Mouse (Mus musculus): Measurements from ENCODE around the gene Tmem262. TPM values are rescaled to one million over a fixed set of nuclear protein-coding genes. Genes with fewer than 3 reads are reported as not detected.

The Tmem262 gene
- polyA plus RNA-seq, 1 experiment from 2014 or later: not detected

DNA sequence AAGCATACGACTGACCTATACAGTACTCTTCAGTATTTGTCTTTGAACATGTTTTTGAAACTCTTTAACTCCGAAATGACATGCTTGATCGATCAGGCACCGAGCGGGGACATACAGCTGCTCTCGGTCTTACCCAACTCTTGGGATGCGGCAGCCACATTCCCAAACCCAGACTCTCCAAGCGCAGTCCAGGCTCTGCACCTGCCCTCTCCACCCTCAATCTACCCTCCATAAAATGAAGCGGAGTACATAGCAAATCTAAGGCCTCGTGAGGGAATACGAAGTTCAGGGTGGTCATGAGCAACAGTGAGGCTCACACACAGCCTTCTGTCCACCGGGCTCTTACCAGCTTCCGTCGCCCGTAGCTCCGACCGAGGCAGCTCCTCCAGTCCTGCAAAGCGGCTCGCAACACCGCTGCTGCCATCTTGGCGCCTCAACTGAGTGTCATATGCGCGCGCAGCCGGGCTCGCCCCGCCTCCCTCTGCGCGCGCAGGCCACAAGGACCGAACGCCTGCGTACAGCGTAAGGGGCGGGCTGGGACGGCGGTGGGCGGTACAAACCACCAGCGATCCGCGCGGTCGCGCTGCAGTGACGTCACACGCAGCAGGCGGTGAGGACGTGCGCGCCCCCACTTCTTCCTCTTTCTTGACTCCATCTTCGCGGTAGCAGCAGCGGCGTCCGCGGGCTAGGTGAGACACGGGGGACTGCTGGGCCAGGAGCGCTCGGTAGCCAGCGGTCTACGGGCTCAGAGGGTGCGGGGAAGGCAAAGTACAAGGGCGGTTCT is 22.3 kb upstream of the Tmem262 start, which contains the start of the genes Mrpl49 and Fau:
Gene Mrpl49 (minus strand): TSS at position 473 of the 784 bp plus-strand sequence.
Gene Fau (plus strand): TSS at position 532 of the 784 bp plus-strand sequence.
- WGBS: under 1% methylated on average over 53 of the region's 63 CpGs
- Histone ChIP-seq H3K4me3 (ENCODE audit: low read depth, low read length) (peak within 1 kb of the TSS; percentile 49), H3K4me2 (ENCODE audit: low read depth, low read length) (peak within 1 kb of the TSS; percentile 68), H3K9me3 (ENCODE audit: control insufficient read depth, low read length) (no peaks in the 10 kb centered on the region), H3K4me1 (ENCODE audit: control insufficient read depth, insufficient read depth, low read length) (peaks cover 17% of the 10 kb centered on the region), H3K27me3 (replicated peaks; ENCODE audit: control insufficient read depth, insufficient read depth, low read length) (no peaks in the 10 kb centered on the region), H3K36me3 (ENCODE audit: control insufficient read depth, insufficient read depth, low read length) (peaks cover 49% of the 10 kb centered on the region), H3K27ac (replicated peaks; ENCODE audit: low read depth, low read length) (peak within 1 kb of the TSS; percentile 81), H3K9ac (ENCODE audit: low read depth, low read length) (peak within 1 kb of the TSS; percentile 94)
- ATAC-seq (ENCODE audit: low read depth) (peak; percentile 83), DNase-seq (ENCODE audit: low spot score) (peak; percentile 98)

DNA sequence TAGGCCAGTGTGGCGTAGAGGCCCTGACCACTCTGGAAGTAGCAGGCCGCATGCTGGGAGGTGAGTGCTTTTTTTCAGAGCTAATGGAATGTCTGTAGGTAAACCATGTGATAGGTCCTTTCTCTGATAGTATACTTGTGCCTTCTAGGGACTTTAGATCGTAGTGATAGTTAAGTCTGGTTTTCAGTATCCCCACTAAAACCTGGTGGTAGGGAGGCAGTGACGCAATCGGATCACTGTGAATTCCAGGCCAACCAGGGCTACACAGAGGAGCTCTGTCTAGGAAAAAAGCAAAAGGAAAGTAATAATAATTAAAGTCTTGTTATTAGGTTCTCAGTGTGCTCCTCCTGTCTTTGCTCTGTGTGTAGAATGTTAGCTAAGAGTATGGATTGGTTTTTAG is 21.3 kb upstream of the Tmem262 start:
- Histone ChIP-seq H3K9ac (ENCODE audit: low read depth, low read length) (peak overlapping the region; percentile 94), H3K9me3 (ENCODE audit: control insufficient read depth, low read length) (no peaks in the 10 kb centered on the region), H3K27ac (replicated peaks; ENCODE audit: low read depth, low read length) (peak overlapping the region; percentile 81), H3K4me3 (ENCODE audit: low read depth, low read length) (peak overlapping the region; percentile 49), H3K4me1 (ENCODE audit: control insufficient read depth, insufficient read depth, low read length) (peaks cover 20% of the 10 kb centered on the region), H3K27me3 (replicated peaks; ENCODE audit: control insufficient read depth, insufficient read depth, low read length) (no peaks in the 10 kb centered on the region), H3K36me3 (ENCODE audit: control insufficient read depth, insufficient read depth, low read length) (peaks cover 39% of the 10 kb centered on the region), H3K4me2 (ENCODE audit: low read depth, low read length) (peak overlapping the region; percentile 68)
- 34% methylated on average over 5 of the region's 5 CpGs for WGBS
- ATAC-seq (ENCODE audit: low read depth) (no peak), DNase-seq (ENCODE audit: low spot score) (no peak)

DNA sequence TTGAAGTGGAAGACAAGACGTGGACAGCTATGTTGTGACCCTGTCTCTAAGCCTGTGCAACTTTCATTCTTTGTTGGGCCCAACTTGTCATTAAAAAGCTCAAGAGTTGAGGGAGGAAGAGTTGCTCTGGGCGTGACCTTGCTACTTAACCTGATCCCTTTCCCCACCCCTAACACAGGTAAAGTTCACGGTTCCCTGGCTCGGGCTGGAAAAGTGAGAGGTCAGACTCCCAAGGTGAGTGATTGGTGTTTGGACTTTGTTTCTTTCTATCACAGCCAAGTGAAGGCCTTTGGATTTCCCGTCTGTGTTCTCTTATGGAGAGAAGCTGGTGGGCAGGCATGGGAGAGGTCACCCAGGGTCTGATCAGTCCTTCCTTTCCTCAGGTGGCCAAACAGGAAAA is 20.9 kb upstream of the Tmem262 start:
- H3K27me3 ChIP-seq (replicated peaks; ENCODE audit: control insufficient read depth, insufficient read depth, low read length): no peaks in the 10 kb centered on the region
- ATAC-seq (ENCODE audit: low read depth) (no peak), DNase-seq (ENCODE audit: low spot score) (no peak)
- H3K4me3 ChIP-seq (ENCODE audit: low read depth, low read length): peak overlapping the region; percentile 49
- H3K36me3 ChIP-seq (ENCODE audit: control insufficient read depth, insufficient read depth, low read length): peaks cover 34% of the 10 kb centered on the region
- peak overlapping the region; percentile 81; the same call in 1 of the 2 replicates for H3K27ac ChIP-seq (replicated peaks; ENCODE audit: low read depth, low read length)
- 87% methylated on average over 5 of the region's 5 CpGs for WGBS
- H3K4me2 ChIP-seq (ENCODE audit: low read depth, low read length): peak overlapping the region; percentile 68
- H3K9me3 ChIP-seq (ENCODE audit: control insufficient read depth, low read length): no peaks in the 10 kb centered on the region
- H3K9ac ChIP-seq (ENCODE audit: low read depth, low read length): peak overlapping the region; percentile 94
- peaks cover 20% of the 10 kb centered on the region for H3K4me1 ChIP-seq (ENCODE audit: control insufficient read depth, insufficient read depth, low read length)

DNA sequence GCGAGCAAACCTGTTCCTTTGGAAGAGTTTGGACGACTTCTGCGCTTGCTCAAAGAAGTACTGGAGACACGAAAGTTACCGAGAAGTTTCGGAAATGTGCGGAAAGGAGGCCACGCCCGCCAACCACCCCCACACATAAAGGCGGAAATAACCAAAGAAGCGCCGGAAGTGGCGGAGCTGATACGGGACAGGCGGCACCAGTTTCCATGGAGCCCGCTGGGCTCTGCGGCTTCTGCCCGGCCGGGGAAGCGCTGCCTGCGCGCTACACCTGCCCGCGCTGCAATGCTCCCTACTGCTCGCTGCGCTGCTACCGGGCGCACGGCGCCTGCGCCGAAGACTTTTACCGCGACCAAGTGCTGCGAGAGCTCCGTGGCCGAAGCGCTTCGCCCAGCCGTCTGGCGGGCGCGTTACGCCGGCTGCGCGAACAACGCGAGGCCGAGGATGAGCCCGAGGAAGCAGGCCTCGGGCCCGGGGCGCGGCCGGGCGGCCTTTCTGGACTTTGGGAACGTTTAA is 18.8 kb upstream of the Tmem262 start, which contains the start of gene Znhit2:
Gene Znhit2 (plus strand): TSS at position 172 of the 513 bp plus-strand sequence.
- peak; percentile 86 for ATAC-seq (ENCODE audit: low read depth)
- peak within 1 kb of the TSS; percentile 94 for H3K27ac ChIP-seq (replicated peaks; ENCODE audit: low read depth, low read length)
- peak within 1 kb of the TSS; percentile 90 for H3K4me3 ChIP-seq (ENCODE audit: low read depth, low read length)
- no peaks in the 10 kb centered on the region for H3K9me3 ChIP-seq (ENCODE audit: control insufficient read depth, low read length)
- H3K36me3 ChIP-seq (ENCODE audit: control insufficient read depth, insufficient read depth, low read length): peaks cover 14% of the 10 kb centered on the region
- peak; percentile 98 for DNase-seq (ENCODE audit: low spot score)
- no peaks in the 10 kb centered on the region for H3K27me3 ChIP-seq (replicated peaks; ENCODE audit: control insufficient read depth, insufficient read depth, low read length)
- under 1% methylated on average over 19 of the region's 58 CpGs for WGBS
- H3K9ac ChIP-seq (ENCODE audit: low read depth, low read length): peak within 1 kb of the TSS; percentile 94
- H3K4me2 ChIP-seq (ENCODE audit: low read depth, low read length): peak within 1 kb of the TSS; percentile 100
- H3K4me1 ChIP-seq (ENCODE audit: control insufficient read depth, insufficient read depth, low read length): peaks cover 20% of the 10 kb centered on the region

DNA sequence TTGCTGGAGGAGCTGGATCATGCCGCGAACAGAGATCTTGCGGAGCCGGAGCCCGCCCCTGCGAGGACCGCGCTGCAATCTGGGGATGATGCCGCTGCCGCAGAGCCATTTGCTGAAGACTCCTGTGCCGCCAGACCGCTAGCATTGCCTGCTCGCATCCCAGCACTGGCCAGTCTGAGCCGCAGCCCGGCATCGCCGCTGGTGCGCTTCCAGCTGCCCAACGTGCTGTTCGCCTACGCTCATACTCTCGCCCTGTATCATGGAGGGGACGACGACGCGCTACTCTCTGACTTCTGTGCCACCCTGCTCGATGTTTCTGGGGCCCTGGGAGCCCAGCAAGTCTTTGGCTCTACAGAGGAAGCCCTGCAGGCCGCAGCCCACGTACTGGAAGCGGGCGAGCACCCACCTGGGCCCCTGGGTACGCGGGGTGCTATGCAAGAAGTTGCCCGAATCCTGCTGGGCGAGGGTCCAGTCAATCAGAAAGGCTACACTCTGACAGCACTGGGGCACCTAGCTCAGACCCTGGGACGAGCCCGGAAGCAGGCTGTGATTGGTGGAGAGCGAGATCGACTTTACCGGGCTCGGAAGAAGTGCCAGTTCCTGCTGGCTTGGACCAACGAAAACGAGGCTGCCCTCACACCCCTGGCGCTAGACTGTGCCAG is 18.1 kb upstream of the Tmem262 start:
- no peak for ATAC-seq (ENCODE audit: low read depth)
- Histone ChIP-seq H3K27ac (replicated peaks; ENCODE audit: low read depth, low read length) (peak overlapping the region; percentile 94), H3K4me1 (ENCODE audit: control insufficient read depth, insufficient read depth, low read length) (peaks cover 23% of the 10 kb centered on the region), H3K36me3 (ENCODE audit: control insufficient read depth, insufficient read depth, low read length) (peaks cover 14% of the 10 kb centered on the region), H3K27me3 (replicated peaks; ENCODE audit: control insufficient read depth, insufficient read depth, low read length) (no peaks in the 10 kb centered on the region), H3K4me3 (ENCODE audit: low read depth, low read length) (peak overlapping the region; percentile 90), H3K4me2 (ENCODE audit: low read depth, low read length) (peak overlapping the region; percentile 100), H3K9ac (ENCODE audit: low read depth, low read length) (peak overlapping the region; percentile 94), H3K9me3 (ENCODE audit: control insufficient read depth, low read length) (no peaks in the 10 kb centered on the region)
- 7% methylated on average over 27 of the region's 44 CpGs for WGBS
- DNase-seq (ENCODE audit: low spot score): peak; percentile 42

DNA sequence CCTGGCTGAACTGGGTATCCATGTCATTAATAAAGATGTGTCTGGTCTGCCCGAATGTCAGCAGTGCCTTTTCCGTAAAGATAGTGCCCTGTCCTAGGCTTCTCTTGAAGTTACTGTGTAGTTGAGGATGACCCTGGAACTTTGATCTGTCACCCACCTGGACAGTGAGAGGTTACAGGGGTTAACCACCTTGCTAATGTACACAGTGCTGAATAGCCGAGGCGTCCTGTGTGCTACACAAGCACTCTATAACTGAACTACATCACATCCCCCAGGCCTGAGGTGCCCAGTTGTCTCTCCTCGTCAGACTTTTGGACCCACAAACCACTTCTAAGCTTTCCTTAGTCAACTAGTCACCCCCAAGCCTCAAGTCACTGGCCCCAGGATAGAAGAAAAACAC is 17.4 kb upstream of the Tmem262 start:
- peak overlapping the region; percentile 90 for H3K4me3 ChIP-seq (ENCODE audit: low read depth, low read length)
- H3K27me3 ChIP-seq (replicated peaks; ENCODE audit: control insufficient read depth, insufficient read depth, low read length): no peaks in the 10 kb centered on the region
- H3K9ac ChIP-seq (ENCODE audit: low read depth, low read length): peak overlapping the region; percentile 94
- peak overlapping the region; percentile 100 for H3K4me2 ChIP-seq (ENCODE audit: low read depth, low read length)
- WGBS: 52% methylated on average over 5 of the region's 5 CpGs
- DNase-seq (ENCODE audit: low spot score) (no peak), ATAC-seq (ENCODE audit: low read depth) (no peak)
- H3K27ac ChIP-seq (replicated peaks; ENCODE audit: low read depth, low read length): no peak overlapping the region
- peaks cover 14% of the 10 kb centered on the region for H3K36me3 ChIP-seq (ENCODE audit: control insufficient read depth, insufficient read depth, low read length)
- H3K4me1 ChIP-seq (ENCODE audit: control insufficient read depth, insufficient read depth, low read length): peaks cover 28% of the 10 kb centered on the region
- H3K9me3 ChIP-seq (ENCODE audit: control insufficient read depth, low read length): no peaks in the 10 kb centered on the region

DNA sequence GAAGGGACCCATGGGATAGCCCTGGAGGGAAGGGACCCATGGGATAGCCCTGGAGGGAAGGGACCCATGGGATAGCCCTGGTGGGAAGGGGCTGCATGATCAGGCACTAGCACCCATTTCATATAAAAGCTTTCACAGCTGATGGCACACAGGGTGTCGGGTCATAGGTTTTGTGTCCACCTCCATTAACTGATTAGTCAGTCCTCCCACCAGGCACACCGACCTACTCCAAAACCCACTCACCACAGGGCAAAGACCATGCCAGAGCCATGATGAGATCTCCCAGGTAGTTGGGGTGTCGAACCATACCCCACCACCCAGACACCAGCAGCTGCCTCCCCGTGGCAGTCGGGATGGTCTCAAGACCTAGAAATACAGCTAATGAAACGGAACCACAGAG is 16.8 kb upstream of the Tmem262 start:
- Histone ChIP-seq H3K4me3 (ENCODE audit: low read depth, low read length) (no peak overlapping the region), H3K9me3 (ENCODE audit: control insufficient read depth, low read length) (no peaks in the 10 kb centered on the region), H3K9ac (ENCODE audit: low read depth, low read length) (peak overlapping the region; percentile 94; the same call in 1 of the 2 replicates), H3K4me2 (ENCODE audit: low read depth, low read length) (no peak overlapping the region), H3K36me3 (ENCODE audit: control insufficient read depth, insufficient read depth, low read length) (peaks cover 14% of the 10 kb centered on the region), H3K27ac (replicated peaks; ENCODE audit: low read depth, low read length) (no peak overlapping the region), H3K4me1 (ENCODE audit: control insufficient read depth, insufficient read depth, low read length) (peaks cover 28% of the 10 kb centered on the region), H3K27me3 (replicated peaks; ENCODE audit: control insufficient read depth, insufficient read depth, low read length) (no peaks in the 10 kb centered on the region)
- no peak for DNase-seq (ENCODE audit: low spot score)
- ATAC-seq (ENCODE audit: low read depth): no peak
- 97% methylated on average over 5 of the region's 6 CpGs for WGBS

DNA sequence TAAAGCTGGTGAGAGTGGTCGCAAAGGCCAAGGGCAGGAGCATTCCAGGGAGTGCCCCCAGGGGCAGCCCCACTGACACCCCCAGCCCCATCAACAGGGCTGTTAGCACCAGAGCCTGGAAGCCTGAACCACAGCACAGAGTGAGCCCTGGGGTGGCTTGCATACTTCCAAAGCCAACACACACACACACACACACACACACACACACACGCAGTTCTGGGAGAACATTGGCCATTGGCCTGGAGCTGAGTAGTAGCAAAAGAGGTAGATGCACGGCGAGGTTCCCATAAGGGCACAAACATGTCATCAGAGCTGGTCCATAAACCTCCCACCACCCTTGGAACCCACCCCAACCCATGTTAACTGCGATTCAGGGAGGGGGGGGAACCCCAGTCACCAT is 13.3 kb upstream of the Tmem262 start:
- Histone ChIP-seq H3K27me3 (replicated peaks; ENCODE audit: control insufficient read depth, insufficient read depth, low read length) (no peaks in the 10 kb centered on the region), H3K36me3 (ENCODE audit: control insufficient read depth, insufficient read depth, low read length) (peaks cover 30% of the 10 kb centered on the region), H3K9me3 (ENCODE audit: control insufficient read depth, low read length) (no peaks in the 10 kb centered on the region), H3K4me3 (ENCODE audit: low read depth, low read length) (peak overlapping the region; percentile 44), H3K4me2 (ENCODE audit: low read depth, low read length) (peak overlapping the region; percentile 92), H3K4me1 (ENCODE audit: control insufficient read depth, insufficient read depth, low read length) (peaks cover 23% of the 10 kb centered on the region), H3K27ac (replicated peaks; ENCODE audit: low read depth, low read length) (peak overlapping the region; percentile 72; the same call in 1 of the 2 replicates), H3K9ac (ENCODE audit: low read depth, low read length) (peak overlapping the region; percentile 62)
- WGBS: 33% methylated on average over 5 of the region's 5 CpGs
- ATAC-seq (ENCODE audit: low read depth) (no peak), DNase-seq (ENCODE audit: low spot score) (no peak)
